Mouse (Mus musculus): ENCODE measurements around the gene Adgrf1.
"Not testable (repeated sequence)": the region's sequence is repeated elsewhere in the genome, so short reads cannot be mapped to it uniquely, and the experiment has no call there.

The Adgrf1 gene

GRCm38 (mm10) chr17:43266636-43267035, 3.5 kb upstream of the Adgrf1 start:
- no peak for DNase-seq (ENCODE audit: extremely low read depth, low read depth)

- DNase-seq (ENCODE audit: extremely low read depth, low read depth): no peak
These were observed 2.9 kb upstream of the Adgrf1 start for GRCm38 (mm10) chr17:43267046-43267749.

- no peak for DNase-seq (ENCODE audit: extremely low read depth, low read depth)
These were observed 6.1 kb downstream of the Adgrf1 start for GRCm38 (mm10) chr17:43276220-43276619.

- DNase-seq (ENCODE audit: extremely low read depth, low read depth): no peak
These were observed 7.1 kb downstream of the Adgrf1 start for GRCm38 (mm10) chr17:43277223-43277622.

GRCm38 (mm10) chr17:43279671-43280070, 9.5 kb downstream of the Adgrf1 start:
- no peak for DNase-seq (ENCODE audit: extremely low read depth, low read depth)

GRCm38 (mm10) chr17:43282353-43282752, 12.2 kb downstream of the Adgrf1 start:
- no peak for DNase-seq (ENCODE audit: extremely low read depth, low read depth)

- no peak for DNase-seq (ENCODE audit: extremely low read depth, low read depth)
These were observed 12.7 kb downstream of the Adgrf1 start for GRCm38 (mm10) chr17:43282828-43283227.

- DNase-seq (ENCODE audit: extremely low read depth, low read depth): no peak
These were observed 29.4 kb downstream of the Adgrf1 start for GRCm38 (mm10) chr17:43299515-43299914.

GRCm38 (mm10) chr17:43325986-43326671, 56.0 kb downstream of the Adgrf1 start:
- no peak for DNase-seq (ENCODE audit: extremely low read depth, low read depth)

- no peak for DNase-seq (ENCODE audit: extremely low read depth, low read depth)
These were observed 56.9 kb downstream of the Adgrf1 start for GRCm38 (mm10) chr17:43326726-43327700.

- no peak for DNase-seq (ENCODE audit: extremely low read depth, low read depth)
These were observed 57.7 kb downstream of the Adgrf1 start for GRCm38 (mm10) chr17:43327810-43328209.

- DNase-seq (ENCODE audit: extremely low read depth, low read depth): no peak
These were observed 59.1 kb downstream of the Adgrf1 start for GRCm38 (mm10) chr17:43329216-43329615.

GRCm38 (mm10) chr17:43329761-43330183, 59.6 kb downstream of the Adgrf1 start:
- DNase-seq (ENCODE audit: extremely low read depth, low read depth): no peak

GRCm38 (mm10) chr17:43332686-43333085, 62.6 kb downstream of the Adgrf1 start:
- no peak for DNase-seq (ENCODE audit: extremely low read depth, low read depth)

- DNase-seq (ENCODE audit: extremely low read depth, low read depth): no peak
These were observed 63.9 kb downstream of the Adgrf1 start for GRCm38 (mm10) chr17:43334074-43334473.

GRCm38 (mm10) chr17:43337643-43338042, 67.5 kb downstream of the Adgrf1 start:
- DNase-seq (ENCODE audit: extremely low read depth, low read depth): no peak

GRCm38 (mm10) chr17:43338279-43338678, 68.2 kb downstream of the Adgrf1 start:
- DNase-seq (ENCODE audit: extremely low read depth, low read depth): no peak

- DNase-seq (ENCODE audit: extremely low read depth, low read depth): not testable (repeated sequence)
These were observed 76.4 kb downstream of the Adgrf1 start for GRCm38 (mm10) chr17:43346499-43346898.

- no peak for DNase-seq (ENCODE audit: extremely low read depth, low read depth)
These were observed 87.9 kb downstream of the Adgrf1 start for GRCm38 (mm10) chr17:43357902-43358539.

- DNase-seq (ENCODE audit: extremely low read depth, low read depth): no peak
These were observed 89.9 kb downstream of the Adgrf1 start, which contains the start of gene Adgrf5 for GRCm38 (mm10) chr17:43359826-43360619. TSS of gene Adgrf5 (plus strand) at chr17:43360451.
